Mouse (Mus musculus): Measurements from ENCODE around the gene Rsph1. TPM values are rescaled to one million over a fixed set of nuclear protein-coding genes. Genes with fewer than 3 reads are reported as not detected.
"Not testable (repeated sequence)": the region's sequence is repeated elsewhere in the genome, so short reads cannot be mapped to it uniquely, and the experiment has no call there.

Gene Rsph1
- polyA plus RNA-seq, 1 experiment from 2014 or later = 2.4 TPM

DNA sequence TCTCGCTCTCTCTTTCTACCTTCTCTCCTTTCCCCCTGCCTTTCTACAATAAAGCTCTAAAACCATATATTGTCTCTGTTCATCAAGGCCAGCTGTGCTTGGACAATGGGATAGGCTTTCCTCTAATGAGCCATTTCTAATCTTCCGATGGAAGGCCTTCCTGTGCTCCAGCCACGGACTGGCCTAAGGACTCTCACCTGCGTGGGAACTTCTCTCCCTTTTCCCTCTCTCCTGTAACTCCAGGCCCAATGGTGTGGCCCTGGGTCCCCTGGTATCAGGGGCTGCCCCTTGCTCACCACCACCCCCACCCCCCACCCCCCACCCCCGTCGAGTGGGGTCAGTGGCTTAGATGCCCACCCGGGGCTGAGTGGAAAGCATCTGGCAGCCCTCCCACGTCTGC lies 6.4 kb downstream of the Rsph1 start:
- not testable (repeated sequence) for H3K27me3 ChIP-seq; H3K9ac ChIP-seq; H3K4me2 ChIP-seq; ATAC-seq (replicated peaks; ENCODE audit: low FRiP score); H3K9me3 ChIP-seq (replicated peaks); H3K4me3 ChIP-seq (replicated peaks); H3K4me1 ChIP-seq; H3K27ac ChIP-seq; H3K36me3 ChIP-seq
- 83% methylated on average over 8 of the region's 8 CpGs for WGBS

DNA sequence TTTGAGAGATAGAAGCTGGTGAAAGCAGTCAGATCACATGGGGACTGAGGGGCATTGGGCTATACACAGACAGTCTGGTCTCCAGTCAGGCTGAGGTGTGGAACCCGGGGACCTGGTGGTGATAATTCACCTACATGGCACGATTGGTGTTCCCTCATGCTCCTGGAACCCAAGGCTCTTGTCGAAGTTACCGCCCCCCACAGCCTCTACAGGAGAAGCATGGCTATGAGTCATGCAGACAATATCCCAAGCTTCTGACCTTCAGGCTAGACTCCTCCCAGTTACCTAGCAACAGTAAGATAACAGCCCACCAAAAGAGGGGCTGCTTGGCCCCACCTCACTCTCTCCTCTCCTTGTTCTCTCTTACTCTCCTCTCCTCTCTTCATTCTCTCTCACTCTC lies 6.9 kb downstream of the Rsph1 start:
- ATAC-seq (replicated peaks; ENCODE audit: low FRiP score) = no peak
- Histone ChIP-seq H3K4me1 (peaks cover 1% of the 10 kb centered on the region), H3K27me3 (no peaks in the 10 kb centered on the region), H3K9me3 (replicated peaks) (no peaks in the 10 kb centered on the region), H3K9ac (no peak overlapping the region), H3K27ac (no peak overlapping the region), H3K4me3 (replicated peaks) (no peak overlapping the region), H3K36me3 (no peaks in the 10 kb centered on the region), H3K4me2 (no peak overlapping the region)
- 77% methylated on average over 4 of the region's 4 CpGs for WGBS

DNA sequence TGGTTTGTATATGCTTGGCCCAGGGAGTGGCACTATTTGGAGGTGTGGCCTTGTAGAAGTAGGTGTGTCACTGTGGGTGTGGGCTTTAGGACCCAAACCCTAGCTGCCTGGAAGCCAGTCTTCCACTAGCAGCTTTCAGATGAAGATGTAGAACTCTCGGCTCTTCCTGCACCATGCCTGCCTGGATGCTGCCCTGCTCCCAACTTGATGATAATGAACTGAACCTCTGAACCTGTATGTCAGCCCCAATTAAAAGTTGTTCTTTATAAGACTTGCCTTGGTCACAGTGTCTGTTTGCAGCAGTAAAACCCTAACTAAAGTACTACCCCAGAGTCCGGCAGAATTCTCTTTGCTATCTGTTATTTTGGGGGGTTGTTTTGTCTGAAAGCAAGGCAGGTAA lies 7.4 kb downstream of the Rsph1 start:
- no peaks in the 10 kb centered on the region for H3K9me3 ChIP-seq (replicated peaks)
- no peak overlapping the region for H3K27ac ChIP-seq
- H3K4me3 ChIP-seq (replicated peaks) = no peak overlapping the region
- H3K9ac ChIP-seq = no peak overlapping the region
- no peak for ATAC-seq (replicated peaks; ENCODE audit: low FRiP score)
- H3K36me3 ChIP-seq = no peaks in the 10 kb centered on the region
- WGBS = 86% methylated on average over 2 of the region's 2 CpGs
- no peak overlapping the region for H3K4me2 ChIP-seq
- peaks cover 6% of the 10 kb centered on the region for H3K4me1 ChIP-seq
- no peaks in the 10 kb centered on the region for H3K27me3 ChIP-seq

DNA sequence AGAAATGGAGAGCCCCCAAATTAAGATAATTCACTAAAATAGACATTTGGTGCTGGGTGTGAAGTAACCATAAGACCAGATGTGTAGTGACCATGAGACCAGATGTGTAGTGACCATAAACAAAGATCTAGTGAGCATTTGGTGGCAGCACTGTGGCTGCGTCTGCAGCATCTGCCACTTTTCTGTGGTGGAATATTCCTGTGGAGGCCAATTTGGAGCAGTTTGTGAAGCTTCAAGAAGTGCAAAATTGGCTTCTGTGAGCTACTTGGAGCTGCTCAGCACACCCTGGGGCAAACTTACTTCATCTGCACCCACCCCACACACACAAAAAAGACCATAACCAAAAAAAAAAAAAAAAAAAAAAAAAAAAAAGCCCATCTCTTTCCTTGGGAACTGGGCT lies 9.2 kb downstream of the Rsph1 start:
- peaks cover 8% of the 10 kb centered on the region for H3K4me1 ChIP-seq
- H3K4me2 ChIP-seq = no peak overlapping the region
- no peaks in the 10 kb centered on the region for H3K27me3 ChIP-seq
- no peak overlapping the region for H3K9ac ChIP-seq
- WGBS = 77% methylated on average over 1 of the region's 1 CpGs
- ATAC-seq (replicated peaks; ENCODE audit: low FRiP score) = no peak
- no peaks in the 10 kb centered on the region for H3K36me3 ChIP-seq
- H3K9me3 ChIP-seq (replicated peaks) = no peaks in the 10 kb centered on the region
- H3K27ac ChIP-seq = no peak overlapping the region
- no peak overlapping the region for H3K4me3 ChIP-seq (replicated peaks)

DNA sequence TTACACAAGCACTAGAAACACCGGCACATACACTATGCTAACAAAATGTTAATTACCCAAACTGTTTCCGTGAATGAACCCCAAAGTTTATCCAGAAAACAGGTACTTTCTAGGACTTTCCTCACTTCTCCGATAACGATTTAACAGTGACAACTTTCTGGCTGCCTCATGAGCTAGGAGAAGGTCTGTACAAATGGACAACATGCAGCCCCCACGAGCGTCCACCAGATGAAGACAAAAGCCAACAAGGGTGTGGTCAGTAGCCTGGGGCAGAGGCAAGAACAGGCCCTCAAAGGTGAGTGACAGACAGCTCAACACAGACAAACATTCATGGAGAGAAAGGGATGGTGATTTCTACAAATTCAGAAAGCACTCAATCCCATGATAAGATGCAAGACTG lies 9.6 kb downstream of the Rsph1 start:
- peaks cover 8% of the 10 kb centered on the region for H3K4me1 ChIP-seq
- whole genome bisulfite sequencing = 81% methylated on average over 6 of the region's 6 CpGs
- H3K9ac ChIP-seq = no peak overlapping the region
- H3K4me3 ChIP-seq (replicated peaks) = no peak overlapping the region
- no peak for ATAC-seq (replicated peaks; ENCODE audit: low FRiP score)
- H3K4me2 ChIP-seq = no peak overlapping the region
- no peaks in the 10 kb centered on the region for H3K36me3 ChIP-seq
- H3K9me3 ChIP-seq (replicated peaks) = no peaks in the 10 kb centered on the region
- no peaks in the 10 kb centered on the region for H3K27me3 ChIP-seq
- no peak overlapping the region for H3K27ac ChIP-seq

DNA sequence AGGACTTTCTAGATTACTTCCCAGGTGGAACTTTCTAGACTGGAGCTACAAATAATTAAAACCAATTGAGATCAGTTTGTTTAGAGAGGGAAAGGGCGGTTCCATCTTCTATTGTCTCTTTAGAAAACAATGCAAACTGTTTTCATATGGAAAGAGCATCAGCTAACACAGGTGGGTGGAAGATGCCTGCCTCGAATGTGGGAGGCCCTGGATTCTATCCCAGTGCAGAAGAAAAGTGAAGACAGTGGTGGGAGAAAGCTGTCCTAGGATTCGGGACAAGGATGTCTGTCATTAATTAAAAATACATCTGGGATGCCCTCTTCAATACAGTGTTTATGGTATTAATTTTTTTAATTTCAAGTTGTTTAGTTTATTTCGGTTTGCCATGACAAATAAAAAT lies 10.0 kb downstream of the Rsph1 start:
- Histone ChIP-seq H3K4me3 (replicated peaks) (no peak overlapping the region), H3K36me3 (no peaks in the 10 kb centered on the region), H3K27me3 (no peaks in the 10 kb centered on the region), H3K27ac (no peak overlapping the region), H3K9me3 (replicated peaks) (no peaks in the 10 kb centered on the region), H3K9ac (no peak overlapping the region), H3K4me2 (no peak overlapping the region), H3K4me1 (peaks cover 8% of the 10 kb centered on the region)
- ATAC-seq (replicated peaks; ENCODE audit: low FRiP score) = no peak
- WGBS = 81% methylated on average over 4 of the region's 4 CpGs

DNA sequence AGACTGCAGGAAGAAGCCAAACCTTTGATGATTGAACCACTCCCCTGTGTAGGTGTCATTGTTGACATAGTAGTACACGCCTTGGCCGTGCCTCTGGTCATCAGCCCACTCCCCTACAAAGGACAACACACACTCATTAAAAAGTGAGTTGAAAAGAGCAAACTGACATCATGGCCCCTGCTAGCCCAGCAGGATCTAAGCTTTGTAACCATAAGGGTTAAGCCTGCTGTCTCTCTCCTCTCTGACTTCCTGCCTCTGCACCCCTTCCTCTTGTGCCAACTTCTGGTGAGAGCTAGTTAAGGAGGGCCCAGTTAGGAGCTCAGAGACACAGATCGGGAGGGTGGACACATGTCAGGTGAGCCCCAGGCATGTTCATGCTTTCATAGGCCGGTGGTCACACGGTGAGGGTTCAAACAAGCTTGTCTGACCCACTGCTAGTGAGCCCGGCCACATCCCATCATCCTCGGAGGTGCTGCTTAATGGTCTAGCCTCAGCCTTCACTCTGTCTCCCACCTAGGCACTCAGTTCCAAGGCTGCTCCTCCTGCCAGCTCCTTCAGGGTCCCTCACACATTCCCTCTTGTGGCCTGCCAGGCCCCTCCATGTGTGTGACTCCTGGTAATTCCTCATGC lies 10.7 kb downstream of the Rsph1 start:
- ATAC-seq (replicated peaks; ENCODE audit: low FRiP score) = no peak
- Histone ChIP-seq H3K36me3 (no peaks in the 10 kb centered on the region), H3K27me3 (no peaks in the 10 kb centered on the region), H3K27ac (no peak overlapping the region), H3K9me3 (replicated peaks) (no peaks in the 10 kb centered on the region), H3K4me2 (no peak overlapping the region), H3K4me1 (peaks cover 8% of the 10 kb centered on the region), H3K4me3 (replicated peaks) (no peak overlapping the region), H3K9ac (no peak overlapping the region)
- WGBS = 64% methylated on average over 7 of the region's 7 CpGs

DNA sequence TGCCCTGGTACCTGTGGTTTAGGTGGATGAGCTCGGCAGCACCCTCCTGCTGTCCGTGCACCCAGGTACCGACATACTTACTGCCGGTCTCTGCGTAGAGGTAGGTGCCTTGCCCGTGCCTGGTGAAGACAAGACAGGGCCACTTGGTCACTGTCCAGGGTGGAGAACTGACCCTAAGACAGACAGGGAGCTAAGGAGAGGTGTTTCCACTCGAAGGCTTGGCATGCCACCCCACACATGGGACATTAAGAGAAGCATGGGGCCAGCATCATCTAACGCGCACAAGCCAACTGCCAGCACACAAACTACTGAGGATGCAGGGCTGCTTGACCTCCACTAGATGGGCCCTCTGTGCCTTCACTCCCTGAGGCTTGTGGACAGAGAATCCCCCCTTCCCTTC lies 11.4 kb downstream of the Rsph1 start:
- Histone ChIP-seq H3K9me3 (replicated peaks) (no peaks in the 10 kb centered on the region), H3K9ac (no peak overlapping the region), H3K27ac (no peak overlapping the region), H3K36me3 (no peaks in the 10 kb centered on the region), H3K27me3 (no peaks in the 10 kb centered on the region), H3K4me3 (replicated peaks) (no peak overlapping the region), H3K4me2 (no peak overlapping the region), H3K4me1 (peaks cover 8% of the 10 kb centered on the region)
- 86% methylated on average over 9 of the region's 9 CpGs for WGBS
- no peak for ATAC-seq (replicated peaks; ENCODE audit: low FRiP score)

DNA sequence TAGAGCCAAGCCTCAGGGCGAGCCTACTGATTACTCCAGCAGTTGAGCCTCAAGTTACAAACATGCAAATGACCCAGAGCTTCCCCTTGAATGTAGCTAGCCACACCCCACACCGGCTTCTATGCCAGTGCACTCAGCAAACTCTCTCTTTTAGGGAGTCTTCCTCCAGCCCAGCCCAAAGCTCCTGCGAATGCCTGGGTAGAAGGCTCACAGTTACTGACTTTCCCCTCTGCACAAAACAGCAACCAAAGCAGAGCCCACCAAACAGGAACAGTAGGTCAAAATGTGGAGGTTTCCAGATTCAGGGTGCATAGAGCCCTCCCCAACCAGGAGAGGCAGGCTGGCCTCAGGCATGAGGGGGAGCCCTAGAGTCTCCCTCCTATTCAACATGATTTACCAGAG lies 12.0 kb downstream of the Rsph1 start:
- Histone ChIP-seq H3K9me3 (replicated peaks) (no peaks in the 10 kb centered on the region), H3K4me1 (peaks cover 12% of the 10 kb centered on the region), H3K27me3 (no peaks in the 10 kb centered on the region), H3K9ac (no peak overlapping the region), H3K4me2 (no peak overlapping the region), H3K4me3 (replicated peaks) (no peak overlapping the region), H3K36me3 (no peaks in the 10 kb centered on the region), H3K27ac (no peak overlapping the region)
- 15% methylated on average over 3 of the region's 3 CpGs for WGBS
- ATAC-seq (replicated peaks; ENCODE audit: low FRiP score) = no peak

DNA sequence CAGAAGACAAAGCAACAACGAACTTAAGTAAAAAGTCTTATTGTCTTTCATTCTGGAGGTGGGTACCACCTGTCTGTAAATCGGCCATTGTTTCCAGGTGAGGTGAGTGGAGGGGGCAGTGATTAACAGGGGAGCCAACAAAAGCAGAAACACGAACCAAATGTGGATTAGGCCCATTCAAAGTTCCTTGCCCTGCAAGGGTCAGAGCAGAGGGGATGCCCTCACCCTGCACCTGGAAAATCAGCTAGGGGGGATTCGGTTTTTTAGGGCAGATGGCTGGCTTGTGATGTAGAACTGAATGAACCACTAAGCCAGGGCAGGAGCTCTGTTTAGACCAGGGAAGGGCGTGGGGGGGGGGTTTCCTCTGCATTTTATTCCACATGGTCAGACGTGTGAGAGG lies 12.8 kb downstream of the Rsph1 start:
- no peaks in the 10 kb centered on the region for H3K9me3 ChIP-seq (replicated peaks)
- ATAC-seq (replicated peaks; ENCODE audit: low FRiP score) = no peak
- no peak overlapping the region for H3K4me2 ChIP-seq
- WGBS = 55% methylated on average over 6 of the region's 6 CpGs
- no peaks in the 10 kb centered on the region for H3K27me3 ChIP-seq
- no peak overlapping the region for H3K27ac ChIP-seq
- no peak overlapping the region for H3K4me3 ChIP-seq (replicated peaks)
- peaks cover 12% of the 10 kb centered on the region for H3K4me1 ChIP-seq
- H3K9ac ChIP-seq = no peak overlapping the region
- H3K36me3 ChIP-seq = no peaks in the 10 kb centered on the region

DNA sequence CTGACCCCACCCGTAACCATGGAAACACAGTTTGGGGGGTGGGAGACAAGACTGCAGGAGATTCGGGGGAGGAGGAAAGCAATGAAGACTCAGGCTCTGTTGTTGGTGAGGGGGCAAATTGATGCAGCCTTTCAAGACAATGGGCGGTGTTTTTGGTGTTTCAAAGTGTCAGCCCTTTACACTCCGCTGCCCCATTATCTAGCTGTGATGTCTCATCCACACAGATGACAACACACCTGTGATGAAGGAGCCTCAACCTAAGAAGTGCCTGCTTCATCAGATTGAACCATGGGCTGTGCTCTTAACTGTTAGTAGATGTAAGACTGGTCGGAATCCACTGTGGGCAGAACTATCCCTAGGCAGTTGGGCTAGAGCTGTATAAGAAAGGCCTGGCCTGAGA lies 13.4 kb downstream of the Rsph1 start:
- Histone ChIP-seq H3K9ac (no peak overlapping the region), H3K36me3 (no peaks in the 10 kb centered on the region), H3K4me2 (no peak overlapping the region), H3K27me3 (no peaks in the 10 kb centered on the region), H3K4me1 (peaks cover 12% of the 10 kb centered on the region), H3K4me3 (replicated peaks) (no peak overlapping the region), H3K27ac (no peak overlapping the region), H3K9me3 (replicated peaks) (no peaks in the 10 kb centered on the region)
- WGBS = 87% methylated on average over 5 of the region's 5 CpGs
- no peak for ATAC-seq (replicated peaks; ENCODE audit: low FRiP score)

DNA sequence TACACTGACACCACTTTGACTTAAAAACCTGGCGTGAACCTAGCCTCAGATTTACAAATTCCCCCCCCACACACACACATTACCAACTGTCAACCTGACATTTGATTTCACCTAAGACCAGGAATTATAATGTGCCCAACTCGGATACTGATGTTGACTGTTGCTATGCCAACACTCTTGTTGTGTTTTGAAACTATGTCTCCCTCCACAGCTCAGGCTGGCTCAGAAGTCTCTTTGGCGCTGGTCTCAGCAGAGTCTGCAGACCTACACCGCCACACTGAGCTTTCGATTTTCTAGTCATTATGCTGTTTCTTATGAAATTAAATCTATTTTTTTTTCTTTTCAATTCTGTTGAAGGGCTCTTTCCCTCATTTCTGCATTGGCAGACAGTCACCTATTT lies 14.5 kb downstream of the Rsph1 start:
- no peaks in the 10 kb centered on the region for H3K27me3 ChIP-seq
- no peak for ATAC-seq (replicated peaks; ENCODE audit: low FRiP score)
- no peak overlapping the region for H3K4me3 ChIP-seq (replicated peaks)

DNA sequence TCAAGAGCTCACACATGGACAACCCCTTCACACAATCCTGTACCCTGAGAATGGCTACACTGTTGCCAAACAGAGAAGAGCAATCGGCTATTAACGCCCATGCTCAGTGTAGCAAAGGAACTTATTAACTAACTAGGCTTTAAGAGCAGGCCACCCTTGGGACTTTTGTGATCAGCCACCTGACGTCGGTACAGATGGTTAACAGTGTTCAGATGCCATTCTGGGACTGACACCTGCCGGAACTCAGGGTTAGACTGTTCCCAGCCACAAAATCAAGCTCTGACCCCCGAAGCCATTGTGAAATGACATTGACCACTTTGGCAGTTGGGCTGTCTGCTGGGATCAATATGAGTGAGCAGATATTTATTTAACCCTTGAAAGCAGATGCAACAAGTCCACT lies 15.8 kb downstream of the Rsph1 start:
- 77% methylated on average over 6 of the region's 6 CpGs for WGBS
- no peak overlapping the region for H3K4me2 ChIP-seq
- H3K27me3 ChIP-seq = no peaks in the 10 kb centered on the region
- no peak for ATAC-seq (replicated peaks; ENCODE audit: low FRiP score)
- H3K9ac ChIP-seq = no peak overlapping the region
- no peak overlapping the region for H3K4me3 ChIP-seq (replicated peaks)
- no peak overlapping the region for H3K27ac ChIP-seq
- no peaks in the 10 kb centered on the region for H3K36me3 ChIP-seq
- no peaks in the 10 kb centered on the region for H3K9me3 ChIP-seq (replicated peaks)
- H3K4me1 ChIP-seq = peaks cover 15% of the 10 kb centered on the region

More for the DNA sequence above, 14.5 kb downstream of the Rsph1 start:
- Histone ChIP-seq H3K36me3 (no peaks in the 10 kb centered on the region), H3K9ac (no peak overlapping the region), H3K4me1 (peaks cover 15% of the 10 kb centered on the region), H3K4me2 (no peak overlapping the region), H3K27ac (no peak overlapping the region), H3K9me3 (replicated peaks) (no peaks in the 10 kb centered on the region)
- 52% methylated on average over 5 of the region's 5 CpGs for WGBS
